Mouse (Mus musculus) heart, postnatal 0 days (tissue): ENCODE measurements around the gene Coro2b.

ENCODE experiments used
- CTCF ChIP-seq: IDR thresholded peaks from 2 replicates; pipeline ENCODE4 v1.5.1; 2016; ENCODE audit warnings: antibody characterized with exemption, control low read depth, low read depth
- EP300 ChIP-seq: IDR thresholded peaks from 2 replicates; pipeline ENCODE4 v1.6.1; 2016; ENCODE audit warnings: antibody characterized with exemption, low read depth

GRCm38 (mm10) chr9:62467413-62467784 is 69.4 kb downstream of the Coro2b start:
- no peak for TF ChIP-seq CTCF
- TF ChIP-seq EP300 = no peak
